Mouse (Mus musculus) liver, embryonic 14.5 days (tissue): ENCODE measurements around the gene Vkorc1.

Source experiments
- CTCF ChIP-seq: IDR thresholded peaks from 2 replicates; pipeline ENCODE4 v1.5.1; 2016; ENCODE audit warnings: antibody characterized with exemption, low read depth, control low read depth
- EP300 ChIP-seq: IDR thresholded peaks from 2 replicates; pipeline ENCODE4 v1.6.1; 2016; ENCODE audit warnings: antibody characterized with exemption, low read depth

DNA sequence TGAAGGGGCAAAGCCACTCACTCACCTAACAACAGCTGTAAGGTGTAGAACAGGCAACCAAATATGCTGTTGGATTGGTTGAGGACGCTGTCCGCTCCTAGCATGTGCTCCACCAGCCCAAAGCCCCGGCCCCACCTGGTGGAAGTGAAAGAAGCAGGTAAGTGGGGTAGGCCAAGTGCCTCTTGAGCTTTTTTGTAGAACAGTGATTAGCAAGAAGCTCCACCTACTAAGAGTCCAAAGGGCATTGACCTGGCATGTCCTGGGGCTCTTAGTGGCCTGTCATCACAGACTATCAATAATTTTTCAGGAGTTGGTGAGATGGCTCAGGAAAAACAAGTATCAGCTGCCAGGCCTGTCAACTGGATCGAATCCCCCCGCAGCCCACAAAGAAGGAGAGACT, 937 bp downstream of the Vkorc1 start:
- no peak for TF ChIP-seq CTCF
- TF ChIP-seq EP300 = no peak
